Mouse (Mus musculus): ENCODE measurements around the gene Slc9a9. TPM values are rescaled to one million over a fixed set of nuclear protein-coding genes. Genes with fewer than 3 reads are reported as not detected.

The Slc9a9 gene
- polyA plus RNA-seq, 1 experiment from 2014 or later: 2.6 TPM

DNA sequence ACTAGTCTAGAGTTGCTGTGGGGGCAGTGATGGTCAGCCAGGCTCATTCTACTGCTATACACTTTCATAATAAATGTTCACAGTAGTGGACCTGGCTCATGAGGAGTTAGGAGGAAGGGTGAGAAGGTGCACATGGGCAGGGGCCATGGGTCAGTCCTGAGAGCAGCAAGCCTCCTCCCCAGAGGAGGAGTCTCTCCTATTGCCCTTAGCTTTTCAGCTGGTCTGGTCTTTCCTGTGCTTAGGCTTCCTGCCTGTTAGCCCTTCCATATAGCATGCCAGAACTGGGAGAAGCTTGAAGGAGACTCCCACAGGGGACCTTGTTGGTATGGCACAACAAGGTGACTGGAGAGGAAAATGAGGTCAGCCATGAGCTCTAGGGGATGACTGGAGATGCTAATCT, 410.2 kb downstream of the Slc9a9 start:
- H3K4me3 ChIP-seq: no peak overlapping the region
- H3K9me3 ChIP-seq: no peaks in the 10 kb centered on the region
- H3K27ac ChIP-seq (replicated peaks): no peak overlapping the region
- H3K27me3 ChIP-seq (replicated peaks; ENCODE audit: low read depth, poor library complexity, severe bottlenecking): no peaks in the 10 kb centered on the region
- DNase-seq (ENCODE audit: low spot score): no peak
- H3K36me3 ChIP-seq (replicated peaks): no peaks in the 10 kb centered on the region
- H3K4me1 ChIP-seq: peaks cover 29% of the 10 kb centered on the region

DNA sequence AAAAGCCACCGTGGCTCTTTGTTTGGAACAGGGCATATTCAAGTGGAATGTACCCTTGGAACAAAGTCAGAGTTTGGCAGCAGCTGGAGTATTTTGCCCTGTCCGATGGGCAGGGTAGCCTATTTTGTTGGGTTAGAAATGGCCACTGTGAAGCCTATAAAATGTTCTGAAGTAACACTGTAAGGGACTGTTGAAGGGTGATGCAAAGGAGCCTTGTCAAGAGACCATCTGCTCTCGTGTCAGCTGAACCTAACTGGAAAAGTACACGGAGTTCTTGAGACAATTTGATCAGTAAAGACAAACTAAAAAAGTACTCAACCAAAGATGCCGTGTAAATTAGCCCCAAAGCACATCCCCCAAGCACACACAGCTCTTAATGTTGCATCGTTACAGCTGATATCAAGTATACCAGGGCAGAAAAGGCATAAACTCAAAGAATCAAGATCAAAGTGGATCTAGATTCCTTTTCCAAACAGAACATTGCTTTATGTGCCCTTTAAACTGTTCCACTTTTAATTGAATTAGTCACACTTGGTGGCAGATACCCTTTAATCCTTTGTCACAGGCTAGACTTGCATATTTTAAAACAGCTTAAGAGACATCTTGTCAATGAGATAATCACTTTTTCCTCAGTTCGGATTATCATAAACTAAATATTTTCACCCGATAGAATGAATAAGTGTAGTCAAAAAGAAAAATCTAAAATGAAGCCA, 416.6 kb downstream of the Slc9a9 start:
- Histone ChIP-seq H3K27me3 (replicated peaks; ENCODE audit: low read depth, poor library complexity, severe bottlenecking) (no peaks in the 10 kb centered on the region), H3K4me3 (no peak overlapping the region), H3K27ac (replicated peaks) (no peak overlapping the region), H3K36me3 (replicated peaks) (no peaks in the 10 kb centered on the region), H3K4me1 (peaks cover 8% of the 10 kb centered on the region; the same call in 1 of the 2 replicates), H3K9me3 (no peaks in the 10 kb centered on the region)
- 62% methylated on average over 8 of the region's 8 CpGs for WGBS
- DNase-seq (ENCODE audit: low spot score): no peak

DNA sequence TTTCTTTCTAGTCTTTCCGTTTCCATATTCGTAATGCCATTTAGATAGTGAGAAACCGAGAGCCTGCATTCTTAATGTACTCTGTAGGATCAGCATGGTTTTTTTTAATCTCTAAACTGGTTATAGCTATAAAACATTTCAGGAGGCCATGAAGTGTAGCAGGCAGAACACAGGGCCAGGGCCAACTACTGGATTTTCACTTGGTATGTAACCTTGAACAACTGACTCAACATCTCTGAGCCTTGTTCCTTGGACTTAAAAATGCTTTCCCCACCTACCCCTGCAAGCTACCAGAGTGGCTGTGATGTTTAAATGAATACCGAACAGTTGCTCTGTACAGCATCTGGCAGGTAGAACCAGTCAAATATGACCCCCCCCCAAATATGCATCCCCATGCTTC, 418.5 kb downstream of the Slc9a9 start:
- no peaks in the 10 kb centered on the region for H3K36me3 ChIP-seq (replicated peaks)
- no peak for DNase-seq (ENCODE audit: low spot score)
- peaks cover 8% of the 10 kb centered on the region; the same call in 1 of the 2 replicates for H3K4me1 ChIP-seq
- H3K27ac ChIP-seq (replicated peaks): no peak overlapping the region
- H3K9me3 ChIP-seq: no peaks in the 10 kb centered on the region
- WGBS: 92% methylated on average over 4 of the region's 4 CpGs
- H3K27me3 ChIP-seq (replicated peaks; ENCODE audit: low read depth, poor library complexity, severe bottlenecking): no peaks in the 10 kb centered on the region
- H3K4me3 ChIP-seq: no peak overlapping the region

DNA sequence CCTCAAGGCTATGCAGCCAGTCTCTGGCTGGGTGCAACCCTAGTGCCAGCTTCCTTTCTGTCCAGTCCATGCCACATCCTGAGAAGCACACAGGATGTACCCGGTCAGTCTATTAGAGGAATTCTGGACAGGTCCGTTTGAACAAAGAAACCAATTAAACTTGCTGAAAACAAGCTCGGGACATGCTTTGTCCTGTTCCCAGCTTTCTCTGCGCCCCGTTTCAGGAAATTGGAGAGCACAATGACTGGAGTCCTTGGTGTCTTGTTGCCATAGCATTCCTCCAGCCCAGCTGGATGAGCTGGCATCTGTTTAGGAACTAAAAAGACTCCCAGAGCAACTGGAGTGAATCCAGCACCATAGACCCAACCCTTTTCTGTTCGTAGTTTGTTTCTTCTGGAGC, 419.3 kb downstream of the Slc9a9 start:
- Histone ChIP-seq H3K4me1 (peaks cover 8% of the 10 kb centered on the region; the same call in 1 of the 2 replicates), H3K9me3 (no peaks in the 10 kb centered on the region), H3K27ac (replicated peaks) (no peak overlapping the region), H3K4me3 (no peak overlapping the region), H3K36me3 (replicated peaks) (no peaks in the 10 kb centered on the region), H3K27me3 (replicated peaks; ENCODE audit: low read depth, poor library complexity, severe bottlenecking) (no peaks in the 10 kb centered on the region)
- no peak for DNase-seq (ENCODE audit: low spot score)
- 47% methylated on average over 6 of the region's 6 CpGs for WGBS

DNA sequence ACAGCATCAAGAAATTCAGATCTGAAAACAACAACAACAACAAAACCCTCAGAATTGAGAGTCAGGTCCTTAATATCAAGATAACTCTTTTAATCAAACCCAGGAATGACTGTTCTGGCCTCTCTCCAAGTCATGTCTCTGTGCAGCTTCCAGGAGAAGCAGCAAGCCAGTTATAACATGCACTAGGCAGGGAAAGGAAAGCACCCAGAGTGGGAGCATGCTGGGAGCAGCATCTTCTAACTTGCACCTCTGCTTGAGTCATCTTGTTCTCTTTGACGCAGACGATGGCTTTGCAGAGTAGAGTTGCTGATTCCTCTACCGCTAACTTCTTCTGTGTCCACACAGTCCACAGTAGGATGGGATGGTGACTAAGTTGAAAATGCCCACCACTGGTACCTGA, 426.8 kb downstream of the Slc9a9 start:
- H3K4me1 ChIP-seq: no peaks in the 10 kb centered on the region
- DNase-seq (ENCODE audit: low spot score): no peak
- H3K27ac ChIP-seq (replicated peaks): no peak overlapping the region
- WGBS: 93% methylated on average over 3 of the region's 3 CpGs
- H3K9me3 ChIP-seq: no peaks in the 10 kb centered on the region
- H3K27me3 ChIP-seq (replicated peaks; ENCODE audit: low read depth, poor library complexity, severe bottlenecking): no peaks in the 10 kb centered on the region
- no peaks in the 10 kb centered on the region for H3K36me3 ChIP-seq (replicated peaks)
- no peak overlapping the region for H3K4me3 ChIP-seq

DNA sequence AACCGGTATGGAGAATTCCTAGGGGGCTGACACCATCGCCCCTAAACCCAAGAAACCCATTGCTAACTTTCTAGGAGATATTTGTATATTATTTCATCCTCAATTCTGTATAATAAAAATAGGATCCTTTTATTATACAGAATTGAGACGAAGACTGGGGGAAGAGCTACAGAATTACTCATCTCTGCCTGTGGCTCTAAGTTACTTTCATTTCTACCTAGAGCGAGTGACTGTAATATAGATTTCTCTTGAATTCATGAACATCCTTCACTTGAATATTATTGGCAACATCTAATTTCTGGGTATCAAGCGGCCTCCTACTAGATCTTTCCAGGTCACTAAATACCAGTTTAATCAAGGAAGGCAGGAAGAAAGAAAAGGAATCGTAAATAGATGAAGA, 436.1 kb downstream of the Slc9a9 start:
- no peak overlapping the region for H3K27ac ChIP-seq (replicated peaks)
- no peak for DNase-seq (ENCODE audit: low spot score)
- no peaks in the 10 kb centered on the region for H3K9me3 ChIP-seq
- H3K4me3 ChIP-seq: no peak overlapping the region
- no peaks in the 10 kb centered on the region for H3K27me3 ChIP-seq (replicated peaks; ENCODE audit: low read depth, poor library complexity, severe bottlenecking)
- no peaks in the 10 kb centered on the region for H3K36me3 ChIP-seq (replicated peaks)
- no peaks in the 10 kb centered on the region for H3K4me1 ChIP-seq
- WGBS: 90% methylated on average over 6 of the region's 6 CpGs

DNA sequence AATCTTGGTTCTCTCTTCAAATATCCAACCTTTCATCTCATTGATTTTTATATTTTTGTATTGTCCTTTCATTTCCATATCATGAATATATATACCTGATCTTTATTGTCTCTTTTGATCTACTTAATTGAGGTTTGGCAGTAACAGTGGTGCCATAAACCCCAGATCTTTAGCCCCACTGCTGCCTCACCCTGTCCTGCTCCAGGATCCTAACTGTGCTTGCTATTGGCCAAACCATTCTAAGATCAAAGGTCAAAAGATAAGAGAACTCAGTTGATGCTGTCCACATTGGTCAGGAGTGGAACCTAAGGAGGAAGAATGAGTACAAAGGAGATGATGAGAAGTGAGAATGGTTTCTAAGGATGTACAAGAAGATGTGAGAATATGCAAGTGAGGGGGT, 440.1 kb downstream of the Slc9a9 start:
- Histone ChIP-seq H3K27ac (replicated peaks) (no peak overlapping the region), H3K4me3 (no peak overlapping the region), H3K4me1 (no peaks in the 10 kb centered on the region), H3K27me3 (replicated peaks; ENCODE audit: low read depth, poor library complexity, severe bottlenecking) (no peaks in the 10 kb centered on the region), H3K9me3 (no peaks in the 10 kb centered on the region), H3K36me3 (replicated peaks) (no peaks in the 10 kb centered on the region)
- DNase-seq (ENCODE audit: low spot score): no peak

DNA sequence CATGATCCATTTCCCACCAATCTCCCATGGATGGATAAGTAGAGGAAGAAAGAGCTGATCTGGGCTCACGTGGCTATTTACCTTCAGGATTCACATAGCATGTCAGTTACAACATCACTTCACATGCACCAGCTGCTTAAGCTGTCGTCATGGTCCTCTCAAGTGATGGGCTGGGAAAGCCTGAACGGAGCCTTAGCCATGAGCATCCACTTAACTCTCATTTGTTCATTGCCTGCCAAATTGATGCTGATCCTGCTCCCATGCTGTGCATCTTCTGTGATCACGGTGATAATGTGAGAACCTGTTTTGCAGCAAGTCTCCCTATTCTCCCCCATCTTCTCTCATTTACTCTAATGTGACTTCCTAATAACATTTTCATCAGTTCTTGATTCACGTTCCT, 441.1 kb downstream of the Slc9a9 start:
- no peak for DNase-seq (ENCODE audit: low spot score)
- no peaks in the 10 kb centered on the region for H3K4me1 ChIP-seq
- H3K36me3 ChIP-seq (replicated peaks): no peaks in the 10 kb centered on the region
- no peaks in the 10 kb centered on the region for H3K9me3 ChIP-seq
- H3K27ac ChIP-seq (replicated peaks): no peak overlapping the region
- H3K27me3 ChIP-seq (replicated peaks; ENCODE audit: low read depth, poor library complexity, severe bottlenecking): no peaks in the 10 kb centered on the region
- 68% methylated on average over 5 of the region's 5 CpGs for WGBS
- no peak overlapping the region for H3K4me3 ChIP-seq

DNA sequence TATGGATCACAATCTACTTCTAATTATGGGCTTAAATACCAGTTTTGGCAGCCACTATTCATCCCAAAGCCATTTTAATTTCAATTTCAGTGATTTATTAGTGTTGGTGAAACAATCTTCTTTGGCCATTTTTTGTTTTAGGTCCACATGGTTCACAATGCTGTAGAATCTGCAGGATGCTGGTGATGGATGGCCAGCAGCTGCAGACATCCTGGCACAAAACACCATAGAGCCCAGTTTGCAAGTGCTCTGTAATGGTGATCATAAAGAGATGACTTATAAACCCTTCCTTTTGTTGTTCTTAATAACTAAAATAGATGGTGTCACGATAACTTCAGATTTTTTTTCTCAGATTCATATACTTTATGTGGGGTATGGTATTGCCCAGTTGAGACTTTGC, 442.0 kb downstream of the Slc9a9 start:
- Histone ChIP-seq H3K36me3 (replicated peaks) (no peaks in the 10 kb centered on the region), H3K9me3 (no peaks in the 10 kb centered on the region), H3K4me1 (no peaks in the 10 kb centered on the region), H3K4me3 (no peak overlapping the region), H3K27ac (replicated peaks) (no peak overlapping the region), H3K27me3 (replicated peaks; ENCODE audit: low read depth, poor library complexity, severe bottlenecking) (no peaks in the 10 kb centered on the region)
- WGBS: 96% methylated on average over 1 of the region's 1 CpGs
- DNase-seq (ENCODE audit: low spot score): no peak

DNA sequence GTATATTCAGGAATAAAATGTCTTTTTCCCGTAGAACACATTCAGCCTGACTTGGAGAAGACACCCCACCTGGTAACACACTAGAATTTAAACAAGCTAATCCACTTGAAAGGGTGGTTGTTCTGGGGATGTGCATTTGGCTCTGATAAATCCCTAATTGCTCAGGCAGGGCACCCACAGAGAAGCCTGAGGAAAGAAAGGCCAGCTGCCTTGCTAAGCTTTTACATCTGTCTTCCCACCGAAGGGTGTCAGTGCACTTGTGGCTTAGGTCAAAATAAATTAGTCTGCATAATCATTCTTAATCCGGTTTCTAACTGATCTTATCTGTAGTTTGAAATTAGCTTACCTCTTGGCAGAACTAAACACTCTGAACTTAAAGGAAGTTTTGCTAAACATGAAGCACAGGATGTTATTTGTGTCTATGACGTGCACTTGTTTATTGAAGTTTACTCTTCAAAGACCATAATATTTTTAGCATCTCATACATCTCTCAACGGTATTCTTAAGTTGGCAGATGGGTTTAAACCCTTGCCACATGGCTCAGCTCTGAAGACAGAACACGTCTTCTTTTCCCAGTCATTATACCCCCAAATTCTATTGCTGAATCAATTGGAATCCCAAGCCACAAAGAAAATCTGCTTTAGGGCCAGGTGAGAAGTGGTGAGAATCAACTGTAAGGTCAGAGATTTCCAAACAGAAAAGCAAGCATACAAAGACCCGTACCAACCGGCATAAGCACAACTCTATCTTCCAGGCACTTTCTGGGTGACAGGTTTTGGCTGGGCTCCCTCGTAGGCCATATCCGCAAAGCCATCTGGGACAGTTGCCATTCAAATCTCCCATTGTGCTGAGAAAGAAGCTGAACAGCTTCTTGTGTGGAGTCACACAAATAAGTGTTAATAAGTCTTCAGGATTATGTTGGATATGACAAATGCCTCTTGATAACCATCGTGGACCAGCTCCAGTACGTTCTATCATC, 443.7 kb downstream of the Slc9a9 start:
- Histone ChIP-seq H3K27me3 (replicated peaks; ENCODE audit: low read depth, poor library complexity, severe bottlenecking) (no peaks in the 10 kb centered on the region), H3K27ac (replicated peaks) (no peak overlapping the region), H3K36me3 (replicated peaks) (no peaks in the 10 kb centered on the region), H3K4me3 (no peak overlapping the region), H3K4me1 (no peaks in the 10 kb centered on the region), H3K9me3 (no peaks in the 10 kb centered on the region)
- WGBS: 57% methylated on average over 12 of the region's 12 CpGs
- DNase-seq (ENCODE audit: low spot score): no peak

DNA sequence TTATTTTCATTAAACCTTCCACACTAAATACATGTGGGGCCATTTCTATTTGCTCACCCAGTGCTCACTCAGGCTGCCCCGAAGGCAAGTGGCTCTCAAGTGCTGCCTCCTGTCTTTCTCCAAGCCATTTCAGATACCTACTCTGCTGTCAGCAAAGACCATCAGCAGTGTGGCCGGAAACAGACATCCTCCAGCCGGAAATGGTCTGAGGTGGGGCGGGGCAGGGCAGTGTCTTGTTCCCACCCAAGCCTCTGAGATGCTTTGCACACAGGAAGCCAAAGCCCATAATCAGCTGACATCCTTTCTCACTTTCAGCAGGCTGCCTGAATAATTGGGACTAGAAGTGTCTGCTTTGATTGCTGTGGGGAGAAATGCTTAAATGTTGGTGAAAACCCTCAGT, 450.4 kb downstream of the Slc9a9 start:
- Histone ChIP-seq H3K4me1 (peaks cover 20% of the 10 kb centered on the region), H3K27ac (replicated peaks) (no peak overlapping the region; the same call in 1 of the 2 replicates), H3K9me3 (no peaks in the 10 kb centered on the region), H3K36me3 (replicated peaks) (no peaks in the 10 kb centered on the region), H3K27me3 (replicated peaks; ENCODE audit: low read depth, poor library complexity, severe bottlenecking) (no peaks in the 10 kb centered on the region), H3K4me3 (no peak overlapping the region)
- 57% methylated on average over 4 of the region's 4 CpGs for WGBS
- DNase-seq (ENCODE audit: low spot score): no peak

DNA sequence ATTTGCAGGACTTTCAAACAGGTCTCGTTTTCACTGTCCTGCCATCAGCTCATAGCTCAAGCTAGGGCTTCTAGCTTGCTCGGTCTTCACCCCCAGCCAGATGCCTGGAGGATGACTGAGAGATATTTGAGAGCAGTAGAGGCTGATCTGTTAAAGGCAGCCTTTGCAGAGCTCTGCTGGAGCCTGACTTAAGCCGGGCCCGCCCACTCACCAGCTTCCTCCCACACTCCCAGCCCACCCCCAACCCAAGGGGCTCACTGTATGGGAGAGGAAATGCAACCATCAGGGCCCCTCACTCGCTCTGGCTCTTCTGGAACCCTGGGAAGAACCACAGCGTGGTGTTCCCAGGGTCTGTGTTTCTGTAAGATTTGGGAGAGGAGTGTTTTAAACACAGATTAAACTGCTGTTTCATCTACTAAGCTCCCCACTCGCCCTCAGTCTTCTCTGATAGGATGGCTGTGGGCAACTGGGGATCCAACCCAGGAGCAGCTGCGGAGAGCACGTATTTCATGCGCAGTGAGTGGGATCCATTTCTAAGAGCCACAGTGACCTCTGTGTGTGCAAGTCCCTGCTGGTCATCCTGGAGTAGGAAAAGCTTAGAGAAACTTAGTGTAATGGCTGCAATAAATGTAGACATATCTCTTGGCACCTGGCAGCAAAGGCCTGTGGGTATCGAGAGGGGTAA, 451.6 kb downstream of the Slc9a9 start:
- Histone ChIP-seq H3K27me3 (replicated peaks; ENCODE audit: low read depth, poor library complexity, severe bottlenecking) (no peaks in the 10 kb centered on the region), H3K27ac (replicated peaks) (peak overlapping the region; percentile 72), H3K9me3 (no peaks in the 10 kb centered on the region), H3K4me1 (peaks cover 32% of the 10 kb centered on the region), H3K36me3 (replicated peaks) (no peaks in the 10 kb centered on the region), H3K4me3 (peak overlapping the region; percentile 25; the same call in 1 of the 2 replicates)
- peak; percentile 61 for DNase-seq (ENCODE audit: low spot score)
- WGBS: 26% methylated on average over 11 of the region's 11 CpGs

All from embryonic facial prominence, embryonic 10.5 days (tissue).